Mouse (Mus musculus) embryonic facial prominence, embryonic 13.5 days (tissue): Measurements from ENCODE around the gene Cubn. TPM values are rescaled to one million over a fixed set of nuclear protein-coding genes. Genes with fewer than 3 reads are reported as not detected.

ENCODE experiments used
- ATAC-seq: fragments of 200-750 bp; cut with Nextera tagmentation; 2 replicates; pipeline ENCODE4 v1.8.0; 2017; ENCODE audit warnings: low read depth; ENCODE audit not compliant: insufficient number of reproducible peaks, insufficient read depth, low FRiP score, low TSS enrichment
- H3K27ac ChIP-seq: fragments of 300-500 bp; sonication (generic); 2 replicates; pipeline ENCODE4 v1.5.1; 2015; ENCODE audit warnings: moderate library complexity, mild to moderate bottlenecking, inconsistent platforms
- H3K27me3 ChIP-seq: fragments of 300-500 bp; sonication (generic); 2 replicates; pipeline ENCODE4 v1.6.1; 2015; ENCODE audit warnings: mild to moderate bottlenecking, inconsistent platforms
- H3K36me3 ChIP-seq: fragments of 300-500 bp; sonication (generic); 2 replicates; pipeline ENCODE4 v1.6.1; 2015; ENCODE audit warnings: mild to moderate bottlenecking, inconsistent platforms
- H3K4me1 ChIP-seq: fragments of 300-500 bp; sonication (generic); 2 replicates; pipeline ENCODE4 v1.6.1; 2015; ENCODE audit warnings: inconsistent platforms
- H3K4me2 ChIP-seq: fragments of 300-500 bp; sonication (generic); 2 replicates; pipeline ENCODE4 v1.6.1; 2015; ENCODE audit warnings: moderate library complexity, mild to moderate bottlenecking, inconsistent platforms
- H3K4me3 ChIP-seq: fragments of 300-500 bp; sonication (generic); 2 replicates; pipeline ENCODE4 v1.5.1; 2015; ENCODE audit warnings: mild to moderate bottlenecking, inconsistent platforms
- H3K9ac ChIP-seq: fragments of 300-500 bp; sonication (generic); 2 replicates; pipeline ENCODE4 v1.6.1; 2015; ENCODE audit warnings: mild to moderate bottlenecking, inconsistent platforms
- H3K9me3 ChIP-seq: fragments of 300-500 bp; sonication (generic); 2 replicates; pipeline ENCODE4 v1.6.1; 2016; ENCODE audit warnings: inconsistent platforms
- WGBS: fragments of 180-500 bp; shearing (Covaris S2); methylation state at CpG from one replicate; pipeline ENCODE4 v1.1.7; 2015; ENCODE audit warnings: mixed read lengths; 5-methylcytosine and 5-hydroxymethylcytosine counted together
- polyA plus RNA-seq: library from polyadenylated mRNA; unstranded; fragments of >200 nt; fragmentation: Nextera tagmentation; extraction: Ambion mirVana; gene quantifications from 2 replicates; pipeline ENCODE4 v1.2.1, GENCODE M21; 2015

The Cubn gene
- polyA plus RNA-seq, 1 experiment from 2014 or later: 0.14 TPM

GRCm38 (mm10) chr2:13335446-13335845 is 156.2 kb downstream of the Cubn start:
- Histone ChIP-seq H3K27me3 (no peaks in the 10 kb centered on the region), H3K9me3 (no peaks in the 10 kb centered on the region), H3K9ac (no peak overlapping the region), H3K4me3 (no peak overlapping the region), H3K27ac (no peak overlapping the region), H3K4me1 (no peaks in the 10 kb centered on the region), H3K4me2 (no peak overlapping the region), H3K36me3 (no peaks in the 10 kb centered on the region)
- ATAC-seq: no peak
- WGBS: 84% methylated on average over 4 of the region's 4 CpGs

GRCm38 (mm10) chr2:13329754-13330417 is 161.7 kb downstream of the Cubn start:
- H3K4me1 ChIP-seq: no peaks in the 10 kb centered on the region
- no peak overlapping the region for H3K27ac ChIP-seq
- H3K9me3 ChIP-seq: no peaks in the 10 kb centered on the region
- no peaks in the 10 kb centered on the region for H3K36me3 ChIP-seq
- 64% methylated on average over 4 of the region's 4 CpGs for WGBS
- no peak for ATAC-seq
- H3K4me3 ChIP-seq: no peak overlapping the region
- no peak overlapping the region for H3K9ac ChIP-seq
- H3K4me2 ChIP-seq: no peak overlapping the region
- H3K27me3 ChIP-seq: no peaks in the 10 kb centered on the region

GRCm38 (mm10) chr2:13303376-13303775 is 188.2 kb downstream of the Cubn start:
- Histone ChIP-seq H3K9ac (no peak overlapping the region), H3K27me3 (no peaks in the 10 kb centered on the region), H3K9me3 (no peaks in the 10 kb centered on the region), H3K36me3 (no peaks in the 10 kb centered on the region), H3K4me3 (no peak overlapping the region), H3K27ac (no peak overlapping the region), H3K4me1 (no peaks in the 10 kb centered on the region), H3K4me2 (no peak overlapping the region)
- no peak for ATAC-seq
- WGBS: 83% methylated on average over 3 of the region's 3 CpGs

GRCm38 (mm10) chr2:13299031-13299430 is 192.6 kb downstream of the Cubn start:
- ATAC-seq: no peak
- no peaks in the 10 kb centered on the region for H3K9me3 ChIP-seq
- WGBS: 22% methylated on average over 3 of the region's 3 CpGs
- H3K36me3 ChIP-seq: no peaks in the 10 kb centered on the region
- no peak overlapping the region for H3K9ac ChIP-seq
- H3K4me1 ChIP-seq: no peaks in the 10 kb centered on the region
- no peak overlapping the region for H3K4me2 ChIP-seq
- no peaks in the 10 kb centered on the region for H3K27me3 ChIP-seq
- no peak overlapping the region for H3K27ac ChIP-seq
- H3K4me3 ChIP-seq: no peak overlapping the region

GRCm38 (mm10) chr2:13297733-13298132 is 193.9 kb downstream of the Cubn start:
- Histone ChIP-seq H3K4me1 (no peaks in the 10 kb centered on the region), H3K9me3 (no peaks in the 10 kb centered on the region), H3K36me3 (no peaks in the 10 kb centered on the region), H3K27ac (no peak overlapping the region), H3K9ac (no peak overlapping the region), H3K27me3 (no peaks in the 10 kb centered on the region), H3K4me3 (no peak overlapping the region), H3K4me2 (no peak overlapping the region)
- no peak for ATAC-seq
- 55% methylated on average over 5 of the region's 5 CpGs for WGBS

GRCm38 (mm10) chr2:13290661-13291060 is 201.0 kb downstream of the Cubn start:
- Histone ChIP-seq H3K4me3 (no peak overlapping the region), H3K9ac (no peak overlapping the region), H3K4me1 (no peaks in the 10 kb centered on the region), H3K4me2 (no peak overlapping the region), H3K27ac (no peak overlapping the region), H3K9me3 (no peaks in the 10 kb centered on the region), H3K27me3 (no peaks in the 10 kb centered on the region), H3K36me3 (no peaks in the 10 kb centered on the region)
- no peak for ATAC-seq
- WGBS: 2% methylated on average over 1 of the region's 1 CpGs

GRCm38 (mm10) chr2:13290070-13290469 is 201.5 kb downstream of the Cubn start:
- Histone ChIP-seq H3K27me3 (no peaks in the 10 kb centered on the region), H3K4me1 (no peaks in the 10 kb centered on the region), H3K27ac (no peak overlapping the region), H3K9ac (no peak overlapping the region), H3K4me3 (no peak overlapping the region), H3K4me2 (no peak overlapping the region), H3K36me3 (no peaks in the 10 kb centered on the region), H3K9me3 (no peaks in the 10 kb centered on the region)
- no peak for ATAC-seq
- WGBS: 72% methylated on average over 3 of the region's 3 CpGs

GRCm38 (mm10) chr2:13278114-13278862 is 213.3 kb downstream of the Cubn start:
- Histone ChIP-seq H3K27ac (no peak overlapping the region), H3K9me3 (no peaks in the 10 kb centered on the region), H3K4me3 (no peak overlapping the region), H3K9ac (no peak overlapping the region), H3K27me3 (no peaks in the 10 kb centered on the region), H3K4me2 (0 out of 2 replicates have a peak overlapping the region, but pooled peaks have one; percentile 26), H3K4me1 (no peaks in the 10 kb centered on the region), H3K36me3 (no peaks in the 10 kb centered on the region)
- no peak for ATAC-seq
- 51% methylated on average over 10 of the region's 10 CpGs for WGBS

GRCm38 (mm10) chr2:13275874-13276273 is 215.7 kb downstream of the Cubn start:
- no peak overlapping the region for H3K4me2 ChIP-seq
- no peaks in the 10 kb centered on the region for H3K36me3 ChIP-seq
- no peak overlapping the region for H3K4me3 ChIP-seq
- H3K9me3 ChIP-seq: no peaks in the 10 kb centered on the region
- no peak overlapping the region for H3K9ac ChIP-seq
- WGBS: 57% methylated on average over 7 of the region's 7 CpGs
- H3K27me3 ChIP-seq: no peaks in the 10 kb centered on the region
- H3K27ac ChIP-seq: no peak overlapping the region
- H3K4me1 ChIP-seq: peaks cover under 1% of the 10 kb centered on the region
- ATAC-seq: no peak

- ATAC-seq: peak; percentile 97
- Histone ChIP-seq H3K27me3 (no peaks in the 10 kb centered on the region), H3K36me3 (no peaks in the 10 kb centered on the region), H3K4me1 (peaks cover 12% of the 10 kb centered on the region), H3K4me2 (peak within 1 kb of the TSS; percentile 81), H3K9me3 (no peaks in the 10 kb centered on the region), H3K27ac (no peak within 1 kb of the TSS), H3K4me3 (peak within 1 kb of the TSS; percentile 61), H3K9ac (peak within 1 kb of the TSS; percentile 79)
- under 1% methylated on average over 37 of the region's 37 CpGs for WGBS
These were observed 220.3 kb downstream of the Cubn start, which contains the start of gene Rsu1 for GRCm38 (mm10) chr2:13271165-13271957. Rsu1 (minus strand) TSS chr2:13271415.

GRCm38 (mm10) chr2:13270736-13271135 is 220.9 kb downstream of the Cubn start:
- H3K4me1 ChIP-seq: peaks cover 12% of the 10 kb centered on the region
- peak; percentile 10; the same call in 1 of the 2 replicates for ATAC-seq
- H3K27me3 ChIP-seq: no peaks in the 10 kb centered on the region
- peak overlapping the region; percentile 78 for H3K9ac ChIP-seq
- no peaks in the 10 kb centered on the region for H3K36me3 ChIP-seq
- H3K4me3 ChIP-seq: peak overlapping the region; percentile 61
- H3K4me2 ChIP-seq: peak overlapping the region; percentile 81
- WGBS: 48% methylated on average over 8 of the region's 8 CpGs
- no peak overlapping the region for H3K27ac ChIP-seq
- H3K9me3 ChIP-seq: no peaks in the 10 kb centered on the region
